Mouse (Mus musculus) thymus, adult 18-20 months (tissue): ENCODE results near the gene Rab42.
"Not testable (repeated sequence)": the region's sequence is repeated elsewhere in the genome, so short reads cannot be mapped to it uniquely, and the experiment has no call there.

Experiments
- DNase-seq, 2 experiments: peaks; one replicate each; pipeline ENCODE4 v3.0.0; 2022; ENCODE audit warnings: mixed read lengths in 2 of 2

Gene Rab42

GRCm38 (mm10) chr4:132311209-132311608, 8.0 kb upstream of the Rab42 start:
- no peak for DNase-seq

DNA sequence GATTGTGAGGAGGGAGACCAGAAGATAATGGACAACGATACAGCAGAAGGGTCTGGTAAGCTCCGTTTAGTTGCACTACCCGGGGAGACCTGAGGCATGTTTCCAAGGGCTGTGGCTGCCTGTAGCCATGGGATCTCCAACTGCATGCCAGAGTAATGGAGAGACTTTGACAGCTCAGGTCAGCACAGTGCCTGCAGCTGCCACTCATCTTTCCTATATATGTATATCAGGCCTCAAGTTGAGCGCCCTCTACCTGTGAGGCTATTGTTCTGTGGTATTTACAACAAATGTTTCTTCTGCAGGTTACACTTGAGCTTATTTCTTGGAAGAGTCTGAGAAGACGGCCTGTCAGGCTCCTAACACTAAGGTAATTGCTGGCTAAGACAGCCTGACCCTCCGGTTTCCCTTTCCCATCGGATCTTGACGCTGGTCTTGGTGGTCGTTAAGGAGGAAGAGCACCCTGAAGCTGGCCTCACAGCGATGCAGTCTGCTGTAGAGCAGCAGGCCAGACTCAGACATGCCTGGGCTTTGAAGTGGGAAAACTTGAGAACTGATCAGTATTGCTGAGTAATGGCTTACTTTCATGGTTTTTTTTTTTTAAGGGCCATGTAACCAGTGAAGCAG, 6.8 kb upstream of the Rab42 start:
- DNase-seq = peak; percentile 21 to 50

DNA sequence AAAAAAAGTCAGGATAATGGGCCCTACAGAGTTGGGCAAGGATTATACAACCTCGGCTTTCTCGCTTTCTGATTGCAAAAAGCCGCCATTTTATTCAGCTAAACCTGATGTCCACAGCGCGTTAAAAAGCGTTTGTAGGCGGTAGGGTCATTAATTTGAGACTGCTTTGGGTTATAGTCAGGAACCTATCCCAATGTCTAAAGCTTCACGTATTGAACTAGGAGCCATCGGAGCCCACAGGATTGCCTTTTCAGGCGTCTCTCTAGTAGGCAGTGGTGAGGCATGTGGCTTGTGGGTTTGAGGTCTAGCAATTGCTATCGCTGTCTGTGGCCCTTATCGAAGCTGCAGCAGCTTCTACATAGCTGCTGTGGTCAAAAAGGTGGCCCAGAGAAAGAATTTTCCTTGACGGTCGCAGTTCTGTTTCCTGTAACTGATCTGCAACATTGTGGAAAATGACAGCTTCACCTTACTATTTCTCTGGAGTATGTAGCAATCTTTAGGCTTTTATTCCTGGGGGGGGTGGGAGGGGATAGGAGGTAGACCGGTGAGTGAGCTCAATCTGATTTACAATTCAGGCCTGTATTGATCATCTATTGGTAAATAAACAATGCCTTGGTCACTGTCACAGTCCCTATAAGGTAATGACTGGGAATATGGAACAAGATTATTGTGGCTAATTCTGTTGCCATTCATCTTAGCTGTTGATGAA, 6.1 kb upstream of the Rab42 start:
- DNase-seq = no peak

DNA sequence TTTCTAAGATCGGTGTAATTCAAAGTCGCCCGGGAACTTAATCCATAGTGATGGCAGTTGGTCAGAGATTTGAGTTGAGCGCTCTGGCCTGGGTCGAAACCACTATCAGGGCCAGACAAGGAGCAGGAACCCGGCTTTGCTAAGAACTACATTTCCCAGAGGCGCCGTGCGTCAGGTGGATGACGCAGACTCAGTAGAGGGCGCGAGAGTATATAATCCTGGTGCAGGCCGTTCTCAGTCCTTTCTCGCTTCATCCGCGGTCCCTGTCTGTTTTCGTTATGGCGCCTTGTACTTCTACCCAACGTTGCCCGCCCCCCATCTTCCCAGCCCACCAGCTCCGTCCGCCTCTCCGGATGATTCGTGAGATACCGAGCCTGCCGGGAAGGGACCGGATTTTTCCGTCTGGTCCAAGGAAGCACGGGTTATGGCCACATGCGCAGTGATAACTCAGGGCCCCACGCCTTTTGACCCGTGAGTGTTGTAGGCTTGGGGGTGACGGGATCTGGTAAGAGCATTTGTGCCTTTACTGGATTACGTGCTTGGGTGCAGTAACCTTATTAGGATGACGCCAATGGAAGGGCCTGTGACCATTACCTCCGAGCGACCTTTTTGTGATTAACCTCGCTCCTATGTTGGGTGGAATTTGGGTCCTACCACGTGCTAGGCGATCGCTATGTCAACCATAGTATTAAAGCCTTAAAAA, 5.4 kb upstream of the Rab42 start:
- peak; percentile 83 to 86 for DNase-seq

DNA sequence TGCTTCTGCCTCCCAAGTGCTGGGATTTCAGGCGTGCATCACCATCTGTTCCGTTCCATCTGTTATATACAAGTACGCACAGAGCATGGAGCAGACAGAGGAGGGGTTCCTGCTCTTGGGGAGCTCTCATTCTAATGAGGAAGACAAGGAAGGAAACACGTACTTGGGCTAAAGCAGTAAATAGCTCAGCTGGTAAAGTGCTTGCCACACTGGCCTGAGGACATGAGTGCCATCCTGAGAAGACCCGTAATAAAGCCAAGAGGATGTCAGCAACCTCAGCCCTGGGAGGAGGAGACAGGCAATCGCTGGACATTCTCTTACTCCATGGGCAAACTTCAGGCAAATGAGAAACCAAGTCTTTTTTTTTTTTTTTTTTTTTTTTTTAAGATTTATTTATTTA, 2.8 kb upstream of the Rab42 start:
- DNase-seq = no peak

DNA sequence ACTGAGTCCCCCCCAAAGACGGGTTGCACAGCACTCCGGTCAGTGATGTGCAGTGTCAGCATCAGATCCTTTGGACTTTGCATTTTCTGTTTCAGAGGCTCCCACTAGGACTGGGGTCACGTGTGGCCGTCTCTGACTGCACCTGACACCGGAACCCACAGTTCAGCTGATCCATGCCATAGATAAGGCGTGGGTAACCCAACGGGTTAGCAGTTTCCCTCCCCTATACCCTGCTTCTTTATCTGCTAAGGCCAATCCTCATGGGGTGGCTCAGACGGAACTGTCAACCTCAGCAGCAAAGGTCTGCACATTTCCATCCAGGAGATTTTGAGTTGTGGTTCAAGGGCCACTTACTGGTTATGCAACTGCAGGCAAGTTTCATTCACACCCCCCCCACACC, 2.1 kb upstream of the Rab42 start:
- no peak for DNase-seq

- not testable (repeated sequence) for DNase-seq
Observed at GRCm38 (mm10) chr4:132303484-132303883, 299 bp upstream of the Rab42 start.

- no peak for DNase-seq
Observed at GRCm38 (mm10) chr4:132301965-132302938, 933 bp downstream of the Rab42 start.

- no peak for DNase-seq
Observed at GRCm38 (mm10) chr4:132301486-132301885, 1.7 kb downstream of the Rab42 start.

DNA sequence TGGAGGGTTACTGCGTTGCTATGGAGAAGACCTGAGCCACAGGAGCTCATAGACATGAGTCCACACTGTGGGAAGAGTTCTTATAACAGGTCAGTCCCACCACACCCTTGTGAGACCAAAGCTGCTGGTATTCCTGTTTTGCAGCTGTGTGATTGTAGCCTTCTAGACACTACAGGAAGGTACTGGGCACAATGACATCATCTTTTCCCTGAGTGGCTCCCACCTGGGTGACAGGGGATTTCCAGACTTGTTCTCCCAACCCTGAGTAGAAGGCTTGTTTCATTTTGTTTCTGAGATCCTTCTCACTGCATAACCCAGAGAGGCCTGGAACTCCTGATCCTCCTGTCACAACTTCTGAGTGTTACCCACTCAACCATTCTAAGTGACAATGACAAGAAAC, 3.3 kb downstream of the Rab42 start:
- DNase-seq = no peak

GRCm38 (mm10) chr4:132295696-132296390, 7.3 kb downstream of the Rab42 start:
- no peak for DNase-seq

GRCm38 (mm10) chr4:132293682-132294240, 9.4 kb downstream of the Rab42 start:
- no peak for DNase-seq

- DNase-seq = no peak
Observed at GRCm38 (mm10) chr4:132292988-132293387, 10.2 kb downstream of the Rab42 start.

DNA sequence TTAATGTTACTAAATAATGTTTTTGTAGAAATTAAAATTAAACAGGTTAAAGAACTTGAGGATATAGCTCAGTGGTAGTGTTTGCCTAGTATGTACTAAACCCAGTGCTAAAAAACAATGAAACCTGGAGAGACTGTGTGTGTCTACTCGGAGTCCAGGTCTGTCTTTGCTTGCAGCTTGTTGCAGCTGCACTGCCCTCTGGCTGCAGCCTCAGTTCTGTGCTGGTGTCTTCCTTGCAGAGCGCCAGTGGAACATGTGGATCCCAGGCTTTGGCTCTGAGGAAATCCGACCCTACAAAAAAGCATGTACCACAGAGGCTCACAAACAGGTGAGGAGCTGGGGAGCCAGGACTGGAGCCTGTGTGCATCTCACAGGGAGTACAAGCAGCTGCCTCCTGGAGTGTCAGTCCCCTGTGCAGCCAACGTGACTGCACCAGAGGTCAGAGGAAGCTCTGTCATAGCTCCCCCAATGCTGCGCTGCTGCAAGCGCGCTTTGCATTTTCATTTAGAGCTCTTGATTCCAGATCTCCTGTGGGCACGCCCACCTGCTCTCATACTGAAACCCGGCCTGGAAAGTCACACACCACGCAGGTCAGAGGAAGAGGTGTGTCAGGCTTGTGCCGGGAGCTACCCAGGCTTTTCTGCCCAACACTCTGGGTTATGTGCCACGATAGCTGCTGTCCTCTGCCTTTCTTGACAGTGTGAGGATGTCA, 11.4 kb downstream of the Rab42 start:
- no peak for DNase-seq

GRCm38 (mm10) chr4:132291056-132291455, 12.1 kb downstream of the Rab42 start:
- DNase-seq = no peak

- not testable (repeated sequence) for DNase-seq
Observed at GRCm38 (mm10) chr4:132288840-132289239, 14.3 kb downstream of the Rab42 start.

GRCm38 (mm10) chr4:132275949-132276348, 27.2 kb downstream of the Rab42 start:
- DNase-seq = no peak

DNA sequence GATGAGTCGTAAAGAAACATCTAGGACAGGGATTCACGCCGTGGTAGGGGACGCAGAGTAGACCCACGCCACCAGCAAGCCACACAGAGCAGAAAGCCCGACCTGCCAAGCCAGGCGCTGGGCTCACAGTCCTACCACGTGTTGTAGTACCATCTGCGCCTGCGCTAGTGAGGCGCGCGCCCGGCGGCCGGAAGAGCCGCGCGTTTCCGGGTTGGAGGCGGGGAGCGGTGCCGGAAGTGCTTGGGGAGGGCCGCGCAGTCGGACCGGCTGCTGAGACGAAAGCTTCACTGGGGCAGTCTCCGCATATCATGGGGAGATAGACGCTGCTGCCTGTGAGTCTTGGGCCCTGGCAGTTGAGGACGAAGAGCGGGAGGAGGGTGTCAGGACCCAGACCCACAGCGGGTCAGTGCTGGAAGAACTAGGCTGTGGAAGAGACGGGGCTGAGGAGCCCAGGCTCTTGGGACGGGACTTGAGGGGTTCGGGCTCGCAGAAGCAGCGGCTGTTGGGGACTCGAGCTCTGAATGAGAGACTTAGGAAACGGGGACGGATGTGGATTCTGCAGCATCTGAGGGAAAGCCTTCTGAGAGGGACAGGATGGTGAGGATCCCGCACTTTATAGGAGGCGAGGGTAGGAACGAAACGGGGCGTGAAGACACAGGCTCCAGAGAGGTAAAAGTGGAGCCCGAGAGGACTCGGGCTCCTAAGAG, 28.9 kb downstream of the Rab42 start, which contains the start of gene Taf12:
Gene Taf12 (plus strand): TSS at position 220 of the 707 bp plus-strand sequence.
- peak; percentile 87 to 89 for DNase-seq

- no peak for DNase-seq
Observed at GRCm38 (mm10) chr4:132273166-132273565, 30.0 kb downstream of the Rab42 start.
